Mouse (Mus musculus): ENCODE measurements around the gene Dclre1a. TPM values are rescaled to one million over a fixed set of nuclear protein-coding genes. Genes with fewer than 3 reads are reported as not detected.
A peak's percentile ranks its signal among the peaks of the same experiment; 100 is the strongest.
"Not testable (repeated sequence)": the region's sequence is repeated elsewhere in the genome, so short reads cannot be mapped to it uniquely, and the experiment has no call there.

Dclre1a gene
- total RNA-seq, 2 experiments from 2014 or later, result 8.9 to 14.3 TPM

DNA sequence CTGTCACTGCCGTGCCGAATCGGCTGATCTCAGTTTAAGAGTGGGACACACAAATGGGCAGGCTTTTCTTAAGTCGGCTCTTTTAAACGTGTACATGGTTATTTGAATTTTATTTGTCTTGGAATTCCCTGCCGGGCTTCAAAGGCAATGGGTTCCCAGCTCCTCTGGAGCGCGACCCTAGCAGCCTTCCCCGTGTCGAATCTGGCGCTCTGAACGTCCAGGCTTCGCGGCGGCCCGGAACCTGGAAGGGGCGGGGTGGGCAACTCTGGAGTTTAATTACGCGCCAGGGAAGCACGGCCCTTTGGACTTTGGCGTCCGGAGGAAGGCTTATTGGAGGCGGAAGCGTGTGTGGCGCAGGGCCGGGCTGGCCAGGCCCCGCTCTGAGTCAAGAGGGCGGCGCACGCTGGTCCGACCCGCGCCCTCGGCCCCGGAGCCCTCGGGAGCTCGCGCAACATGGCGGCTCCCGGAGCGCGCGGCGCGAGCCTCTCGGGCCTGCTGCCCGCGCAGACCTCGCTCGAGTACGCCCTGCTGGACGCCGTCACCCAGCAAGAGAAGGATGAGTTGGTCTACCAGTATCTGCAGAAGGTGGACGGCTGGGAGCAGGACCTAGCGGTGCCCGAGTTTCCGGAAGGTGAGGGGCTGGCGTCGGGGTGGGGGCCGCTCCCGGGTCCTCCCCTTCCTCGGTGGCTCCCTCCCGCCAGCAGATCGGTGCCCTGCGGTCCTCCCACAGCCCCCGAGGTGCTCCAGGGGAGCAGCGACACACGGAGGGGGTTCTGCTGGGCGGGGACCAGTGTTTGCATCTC lies 409 bp upstream of the Dclre1a start, which contains the start of gene Nhlrc2:
TSS of gene Nhlrc2 (plus strand) at position 32 of the 803 bp plus-strand sequence.
- Histone ChIP-seq H3K4me3 (peak within 1 kb of the TSS; percentile 96), H3K27ac (peak within 1 kb of the TSS; percentile 96)
- TF ChIP-seq CTCF (IDR thresholded peaks at IDR 0.05), result no peak
- DNase-seq (ENCODE audit: extremely low spot score in 1 of 2, low spot score in 2 of 2), result peak; percentile 76
- intact Hi-C loops (cut with DNase I), result no loop called here

DNA sequence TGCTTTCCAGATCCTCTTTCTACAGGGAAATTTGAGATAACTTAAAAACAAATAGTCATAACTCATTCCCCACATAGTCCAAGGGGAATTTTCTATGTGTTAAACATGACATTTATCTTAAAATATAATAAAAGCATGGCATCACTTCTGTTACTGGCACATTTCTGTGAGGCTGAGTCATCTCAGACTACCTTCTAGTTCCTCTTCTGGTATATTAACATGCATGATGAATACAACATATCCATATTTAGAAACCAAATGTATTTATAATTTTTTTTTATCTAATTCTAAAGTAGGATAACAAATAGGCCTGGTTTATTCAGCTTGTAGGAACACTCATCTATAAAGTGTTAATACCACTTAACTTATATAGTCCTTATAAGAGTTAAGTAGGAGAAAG lies 2.0 kb downstream of the Dclre1a start:
- peak overlapping the region; percentile 54; the same call in 1 of the 2 replicates for H3K27ac ChIP-seq
- no peak for TF ChIP-seq CTCF (IDR thresholded peaks at IDR 0.05)
- no peak for DNase-seq (ENCODE audit: extremely low spot score in 1 of 2, low spot score in 2 of 2)
- no peak overlapping the region for H3K4me3 ChIP-seq
- intact Hi-C loops (cut with DNase I), result no loop called here

DNA sequence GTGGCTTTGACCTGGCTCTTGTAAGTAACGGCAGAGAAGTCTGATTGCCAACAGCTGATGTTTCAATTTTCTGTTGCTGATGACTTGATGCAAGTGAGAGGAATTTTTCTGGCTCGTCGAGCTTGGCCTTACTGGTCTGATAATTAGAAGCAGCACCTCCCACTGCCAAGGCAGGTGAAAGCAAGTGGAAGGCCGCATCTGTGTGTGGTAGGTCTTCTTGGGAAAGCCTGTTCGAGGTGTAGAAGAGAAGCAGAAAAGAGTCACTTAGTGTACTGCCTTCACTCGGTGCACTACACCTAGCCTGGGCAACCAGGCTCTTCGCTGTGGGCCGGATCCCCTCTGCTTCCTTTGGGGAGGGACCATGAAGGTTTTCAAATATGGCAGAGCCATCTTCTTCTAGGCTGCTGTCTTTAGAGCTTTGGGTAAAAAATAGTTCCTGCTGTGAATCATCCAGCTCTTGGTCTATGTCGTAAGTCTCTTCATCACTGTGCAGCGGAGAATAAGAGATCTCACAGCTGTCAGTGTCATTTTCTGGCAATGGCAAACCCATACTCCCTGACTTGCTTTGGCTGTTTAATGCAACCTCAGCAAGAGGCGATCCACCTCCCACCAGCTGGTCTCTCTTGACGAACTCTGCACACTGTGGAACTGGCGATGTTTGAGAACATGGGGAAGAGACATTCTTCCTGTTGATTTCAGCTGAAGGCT lies 3.2 kb downstream of the Dclre1a start:
- no peak for DNase-seq (ENCODE audit: extremely low spot score in 1 of 2, low spot score in 2 of 2)
- TF ChIP-seq CTCF (IDR thresholded peaks at IDR 0.05), result no peak
- intact Hi-C loops (cut with DNase I), result no loop called here
- Histone ChIP-seq H3K4me3 (no peak overlapping the region), H3K27ac (no peak overlapping the region; the same call in 1 of the 2 replicates)

DNA sequence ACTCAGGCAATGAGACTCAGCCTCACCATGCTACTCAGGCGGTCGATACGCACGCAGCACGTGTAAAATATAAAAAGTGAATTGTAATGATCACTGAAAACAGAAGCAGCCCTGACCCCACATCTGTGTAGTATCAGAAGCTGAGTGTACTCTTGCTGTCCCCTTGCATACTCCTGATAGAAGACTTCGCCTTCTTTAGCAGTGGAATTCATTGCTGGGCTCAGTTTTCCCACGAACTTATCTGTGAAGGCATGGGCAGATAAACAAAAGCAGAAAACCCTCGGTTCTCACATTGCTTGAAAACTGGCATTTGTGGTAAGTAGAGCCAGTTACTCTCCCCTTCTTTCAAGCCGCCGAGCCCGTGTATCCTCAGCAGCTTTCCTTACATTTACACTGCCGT lies 4.7 kb downstream of the Dclre1a start:
- no peak overlapping the region for H3K27ac ChIP-seq
- intact Hi-C loops (cut with DNase I), result no loop called here
- H3K4me3 ChIP-seq, result no peak overlapping the region
- DNase-seq (ENCODE audit: extremely low spot score in 1 of 2, low spot score in 2 of 2), result no peak
- TF ChIP-seq CTCF (IDR thresholded peaks at IDR 0.05), result no peak

DNA sequence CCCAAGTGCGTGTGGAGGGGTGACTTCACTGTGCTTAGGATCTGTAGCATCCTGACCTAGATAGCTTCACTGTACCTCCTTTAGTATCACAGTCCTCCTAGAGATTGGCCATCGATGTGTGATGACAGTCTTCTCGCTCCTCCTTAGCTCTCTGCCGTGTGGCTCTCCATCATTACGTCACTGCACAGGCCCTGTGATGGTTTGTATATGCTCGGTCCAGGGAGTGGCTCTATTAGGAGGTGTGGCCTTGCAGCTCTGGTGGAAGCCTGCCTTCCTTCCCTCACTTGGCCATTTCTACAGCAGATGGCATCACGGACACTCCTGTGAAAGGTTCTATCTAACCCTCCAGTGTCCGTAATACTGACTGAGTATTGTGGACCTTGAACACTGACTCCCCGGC lies 12.3 kb downstream of the Dclre1a start:
- intact Hi-C loops (cut with DNase I), result no loop called here
- no peak for DNase-seq (ENCODE audit: extremely low spot score in 1 of 2, low spot score in 2 of 2)
- Histone ChIP-seq H3K27ac (no peak overlapping the region), H3K4me3 (no peak overlapping the region)
- TF ChIP-seq CTCF (IDR thresholded peaks at IDR 0.05), result no peak

DNA sequence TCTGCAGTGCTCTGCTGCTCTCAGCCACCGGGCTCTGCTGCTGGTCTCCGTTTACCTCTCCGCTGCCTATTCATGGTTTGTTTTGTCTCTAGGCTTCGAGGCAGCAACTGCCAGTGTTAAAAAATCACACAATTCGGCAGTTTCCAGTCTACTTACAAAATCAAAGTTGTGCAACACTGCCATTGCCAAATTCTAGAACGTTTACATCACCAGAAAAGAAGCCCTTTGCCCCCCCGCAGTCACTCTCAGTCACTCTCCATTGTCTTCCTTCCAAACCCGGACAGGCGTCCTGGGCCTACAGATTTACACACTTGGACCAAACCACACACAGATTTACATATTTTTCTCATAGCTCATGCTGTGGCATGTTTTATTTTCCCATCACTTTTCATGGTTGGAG lies 13.0 kb downstream of the Dclre1a start:
- no peak for DNase-seq (ENCODE audit: extremely low spot score in 1 of 2, low spot score in 2 of 2)
- Histone ChIP-seq H3K27ac (no peak overlapping the region), H3K4me3 (no peak overlapping the region)
- TF ChIP-seq CTCF (IDR thresholded peaks at IDR 0.05), result no peak
- intact Hi-C loops (cut with DNase I), result no loop called here

DNA sequence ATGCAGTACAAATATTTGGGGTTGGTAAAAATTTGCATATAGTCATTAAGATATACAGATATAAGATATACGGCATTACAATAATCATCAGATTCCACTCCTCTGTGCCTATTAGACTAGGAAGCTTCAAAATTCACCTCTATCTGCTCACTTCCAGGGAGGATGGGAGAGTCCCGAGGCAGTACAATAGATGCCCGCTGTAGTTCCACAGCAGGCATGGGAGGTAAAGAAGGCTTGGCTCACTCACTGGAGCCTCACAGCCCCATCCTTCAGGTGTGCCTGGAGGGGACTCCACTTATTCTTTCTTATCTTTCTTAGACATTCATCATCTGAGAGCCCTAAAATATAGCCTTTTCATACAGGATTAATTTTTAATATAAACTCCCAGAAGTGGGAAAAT lies 13.7 kb downstream of the Dclre1a start:
- DNase-seq (ENCODE audit: extremely low spot score in 1 of 2, low spot score in 2 of 2), result no peak
- Histone ChIP-seq H3K27ac (no peak overlapping the region), H3K4me3 (no peak overlapping the region)
- no peak for TF ChIP-seq CTCF (IDR thresholded peaks at IDR 0.05)
- intact Hi-C loops (cut with DNase I), result no loop called here

DNA sequence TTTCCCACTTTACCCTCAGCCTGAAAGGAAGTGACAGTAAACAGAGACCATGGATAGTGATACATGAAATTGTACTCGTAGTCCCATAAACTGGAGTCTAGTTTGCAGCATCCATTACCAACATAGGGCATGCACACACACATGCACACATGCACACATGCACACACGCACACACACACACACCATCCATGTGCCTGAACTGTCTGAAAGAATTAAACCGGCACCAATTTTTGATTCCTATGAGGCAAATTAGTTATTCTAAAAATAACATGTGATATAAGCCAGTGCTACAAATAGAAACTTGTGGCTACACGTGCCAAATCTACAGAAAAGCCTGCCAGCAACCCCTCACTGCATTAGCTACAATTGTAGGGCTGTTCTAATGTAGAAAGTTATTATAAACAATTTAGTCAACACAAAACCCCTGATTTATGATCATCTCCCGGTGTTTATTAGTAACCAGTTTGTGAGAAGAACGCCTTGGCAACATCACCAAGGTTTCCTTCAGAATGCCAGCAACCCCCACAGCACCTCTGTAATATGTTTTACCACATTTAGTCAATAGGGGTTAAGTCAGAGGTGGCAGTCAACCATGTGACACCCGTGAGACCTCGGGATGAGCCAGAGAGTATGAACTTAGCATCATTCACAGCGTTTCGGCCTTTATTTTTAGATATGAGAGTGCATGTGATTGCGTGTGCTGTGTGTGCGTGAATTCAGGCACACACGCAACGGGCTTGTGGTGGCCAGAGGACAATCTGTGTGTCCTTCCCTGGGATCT lies 14.5 kb downstream of the Dclre1a start:
- H3K27ac ChIP-seq, result no peak overlapping the region
- DNase-seq (ENCODE audit: extremely low spot score in 1 of 2, low spot score in 2 of 2), result no peak
- intact Hi-C loops (cut with DNase I), result no loop called here
- no peak overlapping the region for H3K4me3 ChIP-seq
- no peak for TF ChIP-seq CTCF (IDR thresholded peaks at IDR 0.05)

DNA sequence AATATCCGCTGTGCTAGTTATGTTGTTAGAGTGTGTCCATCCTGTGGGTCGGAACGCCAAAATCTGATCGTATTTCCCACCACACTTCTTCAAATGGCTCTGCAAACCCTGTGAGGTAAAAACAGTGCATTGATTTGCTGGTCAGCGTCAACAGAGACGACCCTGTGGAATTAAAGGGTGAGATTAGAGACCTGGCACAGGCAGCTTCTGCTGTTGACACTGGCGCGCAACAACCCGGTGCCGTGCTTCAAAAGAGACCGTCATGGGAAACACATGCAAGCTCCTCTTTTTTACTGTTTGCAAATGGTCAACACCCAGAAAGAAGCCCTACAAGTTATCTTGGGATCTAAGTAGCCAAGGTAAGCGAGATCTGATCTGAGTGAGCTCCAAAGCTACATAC lies 16.8 kb downstream of the Dclre1a start:
- H3K4me3 ChIP-seq, result no peak overlapping the region
- TF ChIP-seq CTCF (IDR thresholded peaks at IDR 0.05), result no peak
- no peak overlapping the region for H3K27ac ChIP-seq
- intact Hi-C loops (cut with DNase I), result no loop called here
- DNase-seq (ENCODE audit: extremely low spot score in 1 of 2, low spot score in 2 of 2), result no peak

DNA sequence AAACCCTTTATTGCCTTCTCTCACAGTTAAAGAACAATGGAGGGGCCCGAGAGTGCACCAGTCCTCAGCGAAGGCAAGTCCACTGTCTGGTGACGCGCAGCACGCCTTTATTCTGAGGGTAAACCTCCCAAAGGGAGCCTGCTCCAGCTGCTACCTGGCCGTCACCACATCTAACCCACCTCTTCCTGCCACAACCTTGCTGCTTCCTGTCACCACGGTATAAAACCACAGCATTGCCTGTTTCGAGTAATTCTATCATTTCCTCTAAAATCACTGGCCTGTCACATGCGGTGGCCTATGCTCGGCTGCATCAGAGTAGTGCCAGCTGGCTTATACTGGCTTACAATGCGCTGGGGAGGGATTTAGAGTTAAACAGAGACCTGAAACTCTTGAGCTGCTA lies 17.5 kb downstream of the Dclre1a start:
- DNase-seq (ENCODE audit: extremely low spot score in 1 of 2, low spot score in 2 of 2); H3K27ac ChIP-seq; H3K4me3 ChIP-seq; intact Hi-C loops (cut with DNase I): not testable (repeated sequence)

DNA sequence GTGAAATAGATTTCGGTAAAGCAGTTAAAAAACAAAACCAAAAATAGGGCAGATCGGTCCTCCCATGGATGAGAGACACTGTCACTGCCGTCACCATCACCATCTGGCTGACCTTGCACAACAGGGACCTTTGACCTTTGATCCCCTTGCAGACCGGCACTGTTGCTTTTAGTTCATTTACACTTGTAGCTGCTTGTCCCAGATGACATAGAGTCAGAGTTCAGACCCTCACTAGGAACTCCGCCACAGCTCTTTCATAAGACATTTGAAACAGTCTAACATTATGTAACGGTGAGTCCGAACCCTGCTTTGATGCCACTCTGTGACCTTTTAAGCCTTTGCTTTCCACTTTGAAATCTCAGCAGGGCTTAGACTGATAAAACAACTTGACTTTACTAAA lies 28.6 kb downstream of the Dclre1a start:
- H3K4me3 ChIP-seq; DNase-seq (ENCODE audit: extremely low spot score in 1 of 2, low spot score in 2 of 2); H3K27ac ChIP-seq; intact Hi-C loops (cut with DNase I): not testable (repeated sequence)

DNA sequence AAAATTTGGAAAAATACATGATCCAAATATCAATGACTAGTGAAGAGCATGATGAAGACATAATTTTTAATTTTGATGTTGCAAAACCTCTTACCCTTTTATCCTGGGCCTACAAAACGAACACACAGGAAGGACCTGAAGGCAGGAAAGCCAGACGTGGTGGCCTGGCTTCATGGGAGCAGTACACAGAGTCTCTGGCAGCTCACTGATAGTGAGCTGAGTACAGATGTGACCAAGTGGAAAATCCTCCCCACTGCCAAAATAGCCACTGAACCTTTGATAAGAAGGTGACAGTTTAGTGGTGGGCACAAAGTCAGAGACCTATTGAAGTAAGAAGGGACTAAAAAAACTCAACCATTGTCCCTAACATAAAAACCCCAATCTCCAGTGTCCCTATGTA lies 34.5 kb downstream of the Dclre1a start:
- DNase-seq (ENCODE audit: extremely low spot score in 1 of 2, low spot score in 2 of 2); intact Hi-C loops (cut with DNase I); H3K4me3 ChIP-seq; H3K27ac ChIP-seq: not testable (repeated sequence)

DNA sequence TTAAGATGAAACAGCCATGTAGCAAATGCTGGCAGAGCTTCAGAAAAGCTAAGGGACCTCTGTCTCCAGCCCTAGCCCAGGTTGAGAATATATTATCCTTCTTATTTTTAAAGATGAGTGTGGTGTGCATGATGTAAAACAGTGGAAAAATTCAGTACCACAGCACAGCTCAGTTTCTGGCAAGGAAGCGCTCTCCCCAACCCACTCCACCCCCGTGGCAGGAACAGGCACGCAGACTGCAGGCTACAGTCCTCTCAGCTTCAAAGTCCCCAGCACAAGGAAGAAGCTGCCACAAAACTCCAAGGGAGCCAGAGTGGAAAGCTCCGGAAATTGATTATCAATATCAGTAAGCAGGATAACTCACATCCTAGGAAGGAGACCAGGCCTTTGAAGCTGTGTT lies 36.8 kb downstream of the Dclre1a start:
- DNase-seq (ENCODE audit: extremely low spot score in 1 of 2, low spot score in 2 of 2); H3K27ac ChIP-seq; intact Hi-C loops (cut with DNase I); H3K4me3 ChIP-seq: not testable (repeated sequence)

DNA sequence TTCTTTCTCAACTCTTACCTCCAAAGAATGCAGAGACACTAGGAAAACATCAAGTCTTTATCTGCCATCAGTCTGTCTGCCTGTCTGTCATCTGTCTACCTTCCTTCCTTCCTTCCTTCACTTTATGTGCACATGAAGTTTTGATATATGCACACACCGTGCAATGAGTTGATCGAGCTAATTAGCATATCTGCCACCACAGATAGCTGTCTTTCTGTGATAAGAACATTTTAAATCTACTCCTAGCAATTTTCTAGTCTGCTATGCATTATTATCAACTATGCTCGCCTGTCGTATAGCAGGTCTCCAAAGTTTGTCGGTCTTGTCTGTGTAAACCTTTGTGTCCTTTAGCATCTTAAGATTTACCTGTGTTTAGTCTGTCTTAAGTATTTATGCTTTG lies 44.5 kb downstream of the Dclre1a start:
- intact Hi-C loops (cut with DNase I); DNase-seq (ENCODE audit: extremely low spot score in 1 of 2, low spot score in 2 of 2); H3K27ac ChIP-seq; H3K4me3 ChIP-seq: not testable (repeated sequence)

DNA sequence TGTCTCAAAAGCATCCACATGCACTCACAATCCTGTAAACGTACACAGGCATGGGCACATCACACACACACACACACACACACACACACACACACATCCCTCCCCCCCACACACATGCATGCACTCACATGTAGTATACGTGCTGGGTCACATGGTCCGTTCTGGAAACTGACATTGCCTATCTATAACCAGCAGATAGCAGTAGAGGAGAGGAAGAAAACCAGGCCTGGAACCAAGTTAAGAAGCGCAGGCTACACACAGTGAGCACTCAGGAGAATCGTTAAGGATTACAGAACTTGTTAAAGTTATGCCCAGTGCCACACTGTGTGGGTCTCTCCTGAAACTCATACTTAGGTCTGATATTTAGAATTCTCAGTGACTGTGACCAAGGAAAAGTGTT lies 45.0 kb downstream of the Dclre1a start:
- intact Hi-C loops (cut with DNase I), result not testable (repeated sequence)

DNA sequence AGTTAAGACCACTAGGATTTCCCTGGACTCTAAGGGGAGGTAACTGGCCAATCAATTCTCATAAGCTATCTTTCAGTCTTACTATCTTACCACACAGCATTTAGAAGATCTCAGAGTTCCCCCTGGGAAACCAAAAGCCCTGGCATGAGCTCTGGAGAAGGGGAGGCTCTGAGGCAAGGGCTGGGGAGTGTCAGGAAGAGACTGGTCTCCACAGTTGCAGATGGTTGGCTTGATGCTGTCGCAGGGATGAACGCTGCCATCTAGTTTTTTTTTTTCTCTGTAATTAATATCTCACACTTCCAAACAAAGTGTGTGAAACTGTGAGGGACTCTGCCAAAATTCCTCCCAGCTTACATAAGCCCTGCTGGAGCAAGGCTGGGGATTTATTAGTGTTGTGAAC lies 53.9 kb downstream of the Dclre1a start:
- intact Hi-C loops (cut with DNase I); H3K27ac ChIP-seq; DNase-seq (ENCODE audit: extremely low spot score in 1 of 2, low spot score in 2 of 2); H3K4me3 ChIP-seq: not testable (repeated sequence)

More for the DNA sequence above, 45.0 kb downstream of the Dclre1a start:
- not testable (repeated sequence) for H3K4me3 ChIP-seq; DNase-seq (ENCODE audit: extremely low spot score in 1 of 2, low spot score in 2 of 2); H3K27ac ChIP-seq
